Mouse (Mus musculus) midbrain, embryonic 10.5 days (tissue): Measurements from ENCODE around the gene Gng11. TPM values are rescaled to one million over a fixed set of nuclear protein-coding genes. Genes with fewer than 3 reads are reported as not detected.

ENCODE experiments used
- DNase-seq: peaks from one replicate; pipeline ENCODE4 v3.0.0-alpha.2; 2017; ENCODE audit warnings: low spot score
- H3K27ac ChIP-seq: fragments of 300-500 bp; sonication (generic); replicated peaks from 2 replicates; pipeline ENCODE4 v1.5.1; 2016; ENCODE audit warnings: mild to moderate bottlenecking
- H3K27me3 ChIP-seq: fragments of 300-500 bp; sonication (generic); 2 replicates; pipeline ENCODE4 v1.6.1; 2016; ENCODE audit warnings: low read depth, mild to moderate bottlenecking; ENCODE audit not compliant: poor library complexity, severe bottlenecking
- H3K36me3 ChIP-seq: fragments of 300-500 bp; sonication (generic); 2 replicates; pipeline ENCODE4 v1.6.1; 2016; ENCODE audit warnings: mild to moderate bottlenecking, moderate library complexity
- H3K4me1 ChIP-seq: fragments of 300-500 bp; sonication (generic); 2 replicates; pipeline ENCODE4 v1.6.1; 2016
- H3K4me3 ChIP-seq: fragments of 300-500 bp; sonication (generic); 2 replicates; pipeline ENCODE4 v1.5.1; 2016; ENCODE audit warnings: mild to moderate bottlenecking, moderate library complexity
- H3K9me3 ChIP-seq: fragments of 300-500 bp; sonication (generic); replicated peaks from 2 replicates; pipeline ENCODE4 v1.6.1; 2016; ENCODE audit warnings: mild to moderate bottlenecking
- WGBS: fragments of 180-500 bp; shearing (Covaris S2); methylation state at CpG from one replicate; pipeline ENCODE4 v1.1.7; 2016; 5-methylcytosine and 5-hydroxymethylcytosine counted together
- polyA plus RNA-seq: library from polyadenylated mRNA; unstranded; fragments of >200 nt; fragmentation: Nextera tagmentation; extraction: Ambion mirVana; gene quantifications from 2 replicates; pipeline ENCODE4 v1.2.1, GENCODE M21; 2016

The Gng11 gene
- 31.4 and 32.5 TPM in 2 replicates for polyA plus RNA-seq

- Histone ChIP-seq H3K4me3 (peak within 1 kb of the TSS; percentile 58), H3K36me3 (no peaks in the 10 kb centered on the region), H3K27me3 (no peaks in the 10 kb centered on the region), H3K4me1 (peaks cover 7% of the 10 kb centered on the region), H3K9me3 (no peaks in the 10 kb centered on the region), H3K27ac (peak within 1 kb of the TSS; percentile 86)
- peak; percentile 63 for DNase-seq
- WGBS: 2% methylated on average over 19 of the region's 19 CpGs
These were observed at the start of gene Gng11 for GRCm38 (mm10) chr6:4003890-4004306. Gene Gng11, plus strand, starts transcription at chr6:4003904.

- 55% methylated on average over 4 of the region's 4 CpGs for WGBS
- Histone ChIP-seq H3K27me3 (no peaks in the 10 kb centered on the region), H3K36me3 (no peaks in the 10 kb centered on the region), H3K9me3 (no peaks in the 10 kb centered on the region), H3K4me3 (no peak overlapping the region), H3K4me1 (0 out of 2 replicates have a peak, but pooled peaks cover 4% of the 10 kb centered on the region), H3K27ac (no peak overlapping the region)
- DNase-seq: no peak
These were observed 48.7 kb upstream of the Gng11 start for GRCm38 (mm10) chr6:3954969-3955368.

- 30% methylated on average over 31 of the region's 31 CpGs for WGBS
These were observed 35.8 kb upstream of the Gng11 start for GRCm38 (mm10) chr6:3967676-3968626.

GRCm38 (mm10) chr6:3973679-3974078 is 30.0 kb upstream of the Gng11 start:
- H3K4me3 ChIP-seq: no peak overlapping the region
- no peaks in the 10 kb centered on the region for H3K9me3 ChIP-seq
- DNase-seq: no peak
- H3K4me1 ChIP-seq: no peaks in the 10 kb centered on the region
- H3K27ac ChIP-seq: no peak overlapping the region
- no peaks in the 10 kb centered on the region for H3K36me3 ChIP-seq
- 75% methylated on average over 1 of the region's 1 CpGs for WGBS
- 0 out of 2 replicates have a peak, but pooled peaks cover under 1% of the 10 kb centered on the region for H3K27me3 ChIP-seq

More at GRCm38 (mm10) chr6:3967676-3968626, 35.8 kb upstream of the Gng11 start:
- Histone ChIP-seq H3K9me3 (no peaks in the 10 kb centered on the region), H3K4me3 (peak overlapping the region; percentile 27), H3K27ac (no peak overlapping the region), H3K4me1 (peaks cover 5% of the 10 kb centered on the region; the same call in 1 of the 2 replicates), H3K27me3 (peaks cover 11% of the 10 kb centered on the region), H3K36me3 (no peaks in the 10 kb centered on the region)
- peak; percentile 13 for DNase-seq

GRCm38 (mm10) chr6:3982661-3983284 is 20.9 kb upstream of the Gng11 start:
- DNase-seq: no peak
- no peak overlapping the region for H3K4me3 ChIP-seq
- H3K27me3 ChIP-seq: no peaks in the 10 kb centered on the region
- no peak overlapping the region for H3K27ac ChIP-seq
- no peaks in the 10 kb centered on the region for H3K4me1 ChIP-seq
- no peaks in the 10 kb centered on the region for H3K36me3 ChIP-seq
- H3K9me3 ChIP-seq: no peaks in the 10 kb centered on the region
- WGBS: 87% methylated on average over 5 of the region's 5 CpGs

GRCm38 (mm10) chr6:3988750-3989149 is 15.0 kb upstream of the Gng11 start, which contains the start of gene Tfpi2:
Gene Tfpi2, minus strand, starts transcription at chr6:3988919.
- H3K36me3 ChIP-seq: no peaks in the 10 kb centered on the region
- no peak within 1 kb of the TSS for H3K27ac ChIP-seq
- H3K4me3 ChIP-seq: no peak within 1 kb of the TSS
- H3K4me1 ChIP-seq: no peaks in the 10 kb centered on the region
- H3K9me3 ChIP-seq: no peaks in the 10 kb centered on the region
- no peak for DNase-seq
- 88% methylated on average over 3 of the region's 3 CpGs for WGBS
- no peaks in the 10 kb centered on the region for H3K27me3 ChIP-seq

GRCm38 (mm10) chr6:3993492-3993891 is 10.2 kb upstream of the Gng11 start, which contains the start of gene Gngt1:
Gene Gngt1, plus strand, starts transcription at chr6:3993792.
- DNase-seq: no peak
- H3K4me1 ChIP-seq: no peaks in the 10 kb centered on the region
- no peaks in the 10 kb centered on the region for H3K27me3 ChIP-seq
- H3K27ac ChIP-seq: no peak within 1 kb of the TSS
- no peaks in the 10 kb centered on the region for H3K36me3 ChIP-seq
- no peak within 1 kb of the TSS for H3K4me3 ChIP-seq
- WGBS: 90% methylated on average over 6 of the region's 6 CpGs
- H3K9me3 ChIP-seq: no peaks in the 10 kb centered on the region

- no peak for DNase-seq
- no peaks in the 10 kb centered on the region for H3K9me3 ChIP-seq
- H3K27me3 ChIP-seq: no peaks in the 10 kb centered on the region
- no peaks in the 10 kb centered on the region for H3K4me1 ChIP-seq
- H3K27ac ChIP-seq: no peak overlapping the region
- WGBS: 87% methylated on average over 4 of the region's 4 CpGs
- H3K36me3 ChIP-seq: no peaks in the 10 kb centered on the region
- no peak overlapping the region for H3K4me3 ChIP-seq
These were observed 5.6 kb upstream of the Gng11 start for GRCm38 (mm10) chr6:3998089-3998488.

GRCm38 (mm10) chr6:3999296-3999695 is 4.4 kb upstream of the Gng11 start:
- Histone ChIP-seq H3K9me3 (no peaks in the 10 kb centered on the region), H3K4me3 (no peak overlapping the region), H3K36me3 (no peaks in the 10 kb centered on the region), H3K27me3 (no peaks in the 10 kb centered on the region), H3K27ac (no peak overlapping the region), H3K4me1 (peaks cover 6% of the 10 kb centered on the region)
- no peak for DNase-seq
- 77% methylated on average over 6 of the region's 6 CpGs for WGBS

- H3K9me3 ChIP-seq: no peaks in the 10 kb centered on the region
- H3K36me3 ChIP-seq: no peaks in the 10 kb centered on the region
- H3K27ac ChIP-seq: no peak overlapping the region
- no peaks in the 10 kb centered on the region for H3K27me3 ChIP-seq
- no peak for DNase-seq
- 80% methylated on average over 3 of the region's 3 CpGs for WGBS
- H3K4me3 ChIP-seq: no peak overlapping the region
- peaks cover 7% of the 10 kb centered on the region for H3K4me1 ChIP-seq
These were observed 3.0 kb upstream of the Gng11 start for GRCm38 (mm10) chr6:4000716-4001115.

GRCm38 (mm10) chr6:4003445-4003844 is 259 bp upstream of the Gng11 start:
- H3K27ac ChIP-seq: no peak overlapping the region

GRCm38 (mm10) chr6:4004808-4005207 is 1.1 kb downstream of the Gng11 start:
- no peak overlapping the region for H3K27ac ChIP-seq
- H3K4me1 ChIP-seq: peaks cover 7% of the 10 kb centered on the region
- no peak for DNase-seq
- WGBS: 76% methylated on average over 2 of the region's 2 CpGs
- H3K4me3 ChIP-seq: peak overlapping the region; percentile 58; the same call in 1 of the 2 replicates
- H3K9me3 ChIP-seq: no peaks in the 10 kb centered on the region
- no peaks in the 10 kb centered on the region for H3K27me3 ChIP-seq
- no peaks in the 10 kb centered on the region for H3K36me3 ChIP-seq

More at GRCm38 (mm10) chr6:4003445-4003844, 259 bp upstream of the Gng11 start:
- DNase-seq: no peak
- Histone ChIP-seq H3K4me3 (peak overlapping the region; percentile 58), H3K36me3 (no peaks in the 10 kb centered on the region), H3K4me1 (peaks cover 7% of the 10 kb centered on the region), H3K9me3 (no peaks in the 10 kb centered on the region), H3K27me3 (no peaks in the 10 kb centered on the region)
- WGBS: 54% methylated on average over 4 of the region's 4 CpGs
